Mouse (Mus musculus): ENCODE data around the gene Nob1.

GRCm38 (mm10) chr8:107424176-107424575 is 675 bp downstream of the Nob1 start:
- TF ChIP-seq CTCF (IDR thresholded peaks at IDR 0.05; ENCODE audit: borderline replicate concordance, insufficient read depth, low read depth, low read length) (no peak), POLR2A (IDR thresholded peaks at IDR 0.05; ENCODE audit: borderline replicate concordance, insufficient read depth, low read length) (no peak)
